Mouse (Mus musculus): ENCODE results near the gene Gimap9.
"Not testable (repeated sequence)": the region's sequence is repeated elsewhere in the genome, so short reads cannot be mapped to it uniquely, and the experiment has no call there.

Gimap9 gene

DNA sequence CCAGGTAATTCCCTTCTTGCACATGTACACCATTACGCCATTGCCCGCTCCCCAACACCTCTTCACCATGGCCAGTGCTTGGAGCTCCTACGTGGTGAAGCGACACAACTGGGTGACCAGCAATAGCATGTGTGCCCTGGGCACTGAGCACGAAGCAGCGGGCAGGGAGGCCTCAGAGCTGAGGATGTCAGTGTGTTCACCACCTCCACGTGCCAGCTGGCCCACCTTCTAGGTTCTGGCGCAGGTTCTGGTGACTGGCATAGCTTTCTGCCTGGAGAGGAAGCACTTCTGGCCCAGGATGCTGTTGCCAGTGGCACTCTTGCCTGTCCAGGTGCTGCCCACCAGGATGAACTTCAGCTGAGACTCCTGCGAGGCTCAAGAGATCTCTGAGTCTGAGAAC is 10.5 kb upstream of the Gimap9 start:
- no peak for DNase-seq

DNA sequence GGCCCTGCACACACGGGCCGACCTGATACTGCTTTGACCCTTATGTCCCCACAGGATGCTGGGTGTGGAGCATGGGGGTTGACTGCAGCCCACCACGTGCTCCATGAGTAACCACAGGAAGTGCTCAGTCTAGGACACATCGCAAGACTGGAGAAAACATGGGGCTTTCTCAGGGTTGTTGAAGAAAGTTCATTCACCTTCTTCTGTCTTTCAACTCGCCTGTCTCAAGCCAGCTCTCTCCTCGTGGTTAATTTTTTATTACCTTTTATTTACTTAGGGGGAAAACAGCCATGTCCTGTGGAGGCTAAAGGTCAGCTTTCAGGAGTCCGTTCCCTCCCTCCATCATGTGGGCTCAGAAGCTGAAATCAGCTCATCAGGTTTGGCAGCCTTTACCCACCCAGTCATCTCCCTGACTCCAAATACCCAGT is 9.8 kb upstream of the Gimap9 start:
- no peak for DNase-seq

GRCm38 (mm10) chr6:48668022-48668421 is 7.9 kb upstream of the Gimap9 start:
- DNase-seq = no peak

GRCm38 (mm10) chr6:48669446-48669969 is 6.4 kb upstream of the Gimap9 start:
- no peak for DNase-seq

- no peak for DNase-seq
Measured at GRCm38 (mm10) chr6:48674291-48675058, 1.5 kb upstream of the Gimap9 start.

DNA sequence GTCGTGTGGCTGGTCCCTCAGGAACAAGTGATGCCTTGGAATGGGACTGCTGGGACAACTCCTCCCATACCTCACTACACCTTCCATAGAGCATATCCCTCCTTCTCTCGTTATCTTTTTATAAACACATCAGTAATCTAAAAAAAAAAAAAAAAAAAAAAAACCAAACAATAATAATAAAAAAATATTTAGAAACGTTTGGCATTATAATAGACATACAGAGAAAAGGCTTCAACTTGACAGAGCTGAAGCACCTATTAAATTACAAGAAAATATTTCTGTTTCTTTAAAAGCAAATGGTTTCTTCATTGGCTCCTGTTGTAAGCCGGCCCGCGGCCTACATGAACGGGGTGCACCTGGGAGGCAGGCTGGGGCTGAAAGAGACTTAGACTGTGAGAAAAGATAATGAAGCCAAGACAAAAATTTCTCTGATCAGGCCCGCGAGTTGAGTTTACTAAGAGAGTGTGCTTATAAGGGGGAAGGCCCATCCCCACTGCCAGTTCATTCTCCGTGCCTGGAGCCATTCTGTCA is 464 bp upstream of the Gimap9 start:
- no peak for DNase-seq

GRCm38 (mm10) chr6:48676860-48677415 is 1.0 kb downstream of the Gimap9 start:
- DNase-seq = no peak

DNA sequence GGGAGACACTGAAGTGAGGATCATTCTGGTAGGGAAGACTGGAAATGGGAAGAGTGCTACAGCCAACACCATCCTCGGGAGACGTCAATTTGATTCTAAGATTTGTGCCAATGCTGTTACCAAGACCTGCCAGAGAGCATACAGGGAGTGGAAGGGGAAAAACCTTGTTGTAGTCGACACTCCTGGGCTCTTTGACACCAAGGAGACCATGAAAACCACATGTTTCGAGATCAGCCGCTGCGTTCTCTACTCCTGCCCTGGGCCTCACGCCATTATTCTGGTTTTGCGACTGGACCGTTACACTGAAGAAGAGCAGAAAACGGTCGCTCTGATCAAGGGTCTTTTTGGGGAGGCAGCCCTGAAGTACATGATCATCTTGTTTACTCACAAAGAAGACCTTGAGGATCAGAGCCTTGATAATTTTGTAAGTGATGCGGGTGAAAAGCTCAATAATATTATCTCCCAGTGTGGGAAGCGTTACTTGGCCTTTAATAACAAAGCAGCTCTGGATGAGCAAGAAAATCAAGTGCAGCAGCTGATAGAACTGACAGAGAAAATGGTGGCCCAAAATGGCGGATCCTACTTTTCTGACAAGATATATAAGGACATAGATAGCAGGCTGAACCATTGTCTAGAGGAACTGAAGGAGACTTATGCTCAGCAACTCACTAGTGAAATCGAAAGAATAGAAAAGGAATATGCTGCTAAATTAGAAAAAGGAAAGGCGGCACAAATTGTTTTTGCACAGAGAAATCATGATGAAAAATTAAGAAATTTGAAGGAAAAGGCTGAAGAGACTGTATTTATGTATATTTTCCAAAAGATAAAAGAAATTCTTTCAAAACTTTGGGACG is 1.8 kb downstream of the Gimap9 start:
- DNase-seq = no peak

DNA sequence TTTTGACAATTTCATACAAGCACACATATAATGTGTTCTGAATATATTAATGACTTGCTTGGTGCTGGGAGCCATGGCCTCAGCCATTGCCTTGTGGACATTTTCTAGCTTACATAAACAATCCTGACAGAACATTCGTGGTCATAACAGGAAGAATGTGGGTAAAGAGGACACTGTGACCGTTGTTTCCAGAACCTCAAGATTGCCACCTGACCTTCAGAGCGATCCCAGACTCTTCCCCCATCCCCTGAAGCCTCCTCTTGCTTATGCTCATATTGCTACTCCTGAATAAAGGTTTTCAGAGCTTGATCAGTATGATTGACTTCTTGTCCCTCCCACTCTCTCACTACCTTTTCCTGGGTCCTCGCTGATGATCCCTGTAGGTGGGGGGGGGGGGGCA is 2.5 kb downstream of the Gimap9 start:
- no peak for DNase-seq

DNA sequence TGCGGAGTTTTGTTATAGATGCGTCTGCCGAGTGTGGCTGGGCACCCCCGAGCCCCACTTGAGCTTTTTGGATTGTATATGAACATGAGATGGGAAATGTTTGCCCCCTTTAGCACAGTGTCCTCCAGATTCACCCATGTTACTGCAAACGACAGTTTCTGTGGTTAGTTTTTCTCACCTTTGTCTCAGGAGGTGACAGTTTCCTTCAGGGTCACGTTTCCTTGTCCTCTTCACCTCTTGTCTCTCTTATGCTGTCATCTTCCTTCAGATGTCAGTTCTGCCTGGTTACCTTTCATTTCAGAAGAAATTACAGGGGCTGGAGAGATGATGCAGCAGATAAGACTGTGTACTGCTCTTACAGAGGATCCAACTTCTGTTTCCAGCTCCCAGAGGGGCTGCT is 3.8 kb downstream of the Gimap9 start:
- DNase-seq = no peak

DNA sequence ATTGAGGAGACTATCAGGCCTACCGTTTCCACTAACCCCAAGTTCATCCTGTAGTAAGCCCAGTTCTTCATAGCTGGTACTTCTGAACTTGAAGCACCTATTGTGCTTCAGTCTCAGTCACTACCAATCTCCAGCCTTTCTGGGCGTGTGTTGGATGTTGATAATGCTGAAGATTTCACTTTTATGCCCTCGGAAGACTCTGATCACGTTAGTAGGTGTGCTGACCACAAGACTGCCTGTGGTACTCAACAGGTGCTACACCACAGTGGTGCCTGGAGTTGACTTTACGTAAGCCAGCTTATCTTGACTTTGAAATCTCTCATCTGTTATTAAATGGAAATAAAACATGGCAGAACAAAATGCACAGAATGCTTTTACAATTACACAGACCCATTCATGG is 4.5 kb downstream of the Gimap9 start:
- no peak for DNase-seq

DNA sequence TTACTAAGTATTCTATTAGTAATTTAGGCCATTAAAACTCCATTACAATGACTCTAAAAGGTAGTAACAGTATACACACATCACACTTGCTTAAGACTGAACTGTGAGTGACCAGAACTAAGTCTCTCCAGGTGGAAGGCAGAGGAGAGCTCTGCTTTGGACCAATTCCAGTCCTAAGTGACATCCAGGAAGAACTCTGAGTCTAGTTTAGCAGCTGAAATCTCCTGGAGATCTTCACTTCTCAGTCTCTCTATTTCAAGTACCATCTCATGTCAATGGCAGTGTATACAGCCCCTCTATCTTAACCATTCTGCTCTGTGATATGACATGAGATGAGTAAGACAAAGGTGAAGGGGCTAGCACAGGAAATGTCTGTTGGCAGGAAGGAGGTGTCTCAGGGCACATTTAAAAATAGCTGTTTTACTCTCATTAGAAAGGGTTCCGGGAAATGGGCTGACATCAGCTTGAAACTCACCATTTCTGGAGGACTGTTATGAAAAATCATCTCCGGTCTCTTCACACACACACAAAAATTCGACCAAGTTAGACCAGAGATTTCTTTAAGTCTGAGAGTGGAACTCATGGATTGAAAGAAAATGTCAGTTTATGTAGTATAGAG is 5.7 kb downstream of the Gimap9 start:
- DNase-seq = no peak

DNA sequence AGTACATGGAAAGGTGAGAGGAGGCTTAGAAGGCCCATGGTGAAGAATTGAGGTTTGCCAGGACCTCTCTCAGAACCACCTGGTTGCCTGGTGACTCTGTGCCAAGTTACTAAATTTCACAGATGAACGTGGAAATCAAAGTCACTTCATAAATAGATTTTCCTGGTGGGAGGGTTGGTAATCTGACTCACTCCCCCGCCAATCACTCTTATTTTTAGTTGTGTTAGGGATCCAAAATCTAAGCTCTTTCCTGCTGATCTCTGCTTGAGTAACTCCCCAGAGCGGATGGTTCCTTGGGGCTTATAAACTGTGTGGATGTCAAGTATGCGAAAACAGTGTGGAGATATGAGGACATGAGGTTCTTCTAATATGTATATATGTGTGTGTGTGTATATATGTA is 6.3 kb downstream of the Gimap9 start:
- no peak for DNase-seq

DNA sequence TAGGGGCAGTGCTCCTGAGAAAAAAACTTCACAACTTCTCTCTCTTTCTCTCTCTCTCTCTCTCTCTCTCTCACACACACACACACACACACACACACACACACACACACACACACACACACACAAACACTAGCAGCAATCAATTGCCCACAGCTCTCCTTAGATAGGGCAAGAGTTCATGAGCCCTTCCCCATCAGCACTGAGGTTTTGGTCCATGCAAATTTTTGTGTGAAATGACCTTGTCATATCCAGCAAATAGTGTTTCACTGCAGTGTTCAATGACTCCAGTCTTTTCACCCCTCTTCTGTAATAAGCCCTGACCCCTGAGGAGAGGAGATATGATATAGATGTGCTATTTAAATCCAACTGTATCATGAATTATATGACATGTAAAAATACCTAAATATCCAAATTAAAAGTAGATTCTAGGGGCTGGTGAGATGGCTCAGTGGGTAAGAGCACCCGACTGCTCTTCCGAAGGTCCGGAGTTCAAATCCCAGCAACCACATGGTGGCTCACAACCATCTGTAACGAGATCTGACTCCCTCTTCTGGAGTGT is 7.4 kb downstream of the Gimap9 start:
- not testable (repeated sequence) for DNase-seq

GRCm38 (mm10) chr6:48684319-48684718 is 8.4 kb downstream of the Gimap9 start, which contains the start of gene Gimap4:
TSS of gene Gimap4 (plus strand) at chr6:48684549.
- no peak for DNase-seq

DNA sequence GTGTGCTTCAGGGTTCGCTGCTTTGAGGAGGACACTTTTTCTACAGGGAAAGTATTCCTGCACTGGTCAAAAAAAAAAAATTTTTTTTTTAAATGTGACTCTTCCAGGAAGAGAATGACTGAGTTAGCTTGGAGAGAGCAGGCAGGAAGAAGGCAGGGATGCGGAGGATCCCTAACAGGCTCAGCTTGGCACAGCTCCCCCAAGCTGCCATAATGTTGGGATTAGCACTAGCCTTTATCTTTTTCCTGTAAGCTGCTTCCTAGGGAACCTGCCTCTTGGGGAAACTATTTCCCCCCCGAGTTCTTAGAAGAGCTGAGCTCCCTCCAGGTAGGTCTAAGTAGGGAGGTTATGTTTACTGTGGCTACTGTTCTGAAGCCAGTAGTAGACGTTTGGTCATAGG is 8.9 kb downstream of the Gimap9 start:
- no peak for DNase-seq

DNA sequence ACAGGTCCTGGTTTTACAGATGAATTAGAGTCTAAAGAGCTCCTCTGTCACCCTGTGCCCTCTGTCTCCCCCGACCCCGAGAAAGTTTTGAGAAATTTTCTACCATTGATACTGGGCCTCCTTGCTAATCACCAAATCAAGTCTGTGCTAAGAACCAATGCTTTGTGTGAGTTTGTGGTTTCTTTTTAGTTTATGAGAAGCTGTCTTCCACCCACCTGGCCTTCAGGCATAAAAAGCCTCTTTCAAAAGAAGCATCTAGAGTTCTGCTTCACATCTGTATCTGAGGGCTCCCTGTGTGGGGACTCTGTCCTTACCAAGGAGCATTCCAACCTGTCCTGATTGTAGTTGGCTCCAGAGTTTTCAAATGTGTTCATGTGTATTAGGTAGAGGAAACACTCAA is 9.3 kb downstream of the Gimap9 start:
- no peak for DNase-seq

GRCm38 (mm10) chr6:48685694-48686665 is 10.1 kb downstream of the Gimap9 start:
- no peak for DNase-seq

GRCm38 (mm10) chr6:48687077-48687476 is 11.1 kb downstream of the Gimap9 start:
- DNase-seq = no peak

DNA sequence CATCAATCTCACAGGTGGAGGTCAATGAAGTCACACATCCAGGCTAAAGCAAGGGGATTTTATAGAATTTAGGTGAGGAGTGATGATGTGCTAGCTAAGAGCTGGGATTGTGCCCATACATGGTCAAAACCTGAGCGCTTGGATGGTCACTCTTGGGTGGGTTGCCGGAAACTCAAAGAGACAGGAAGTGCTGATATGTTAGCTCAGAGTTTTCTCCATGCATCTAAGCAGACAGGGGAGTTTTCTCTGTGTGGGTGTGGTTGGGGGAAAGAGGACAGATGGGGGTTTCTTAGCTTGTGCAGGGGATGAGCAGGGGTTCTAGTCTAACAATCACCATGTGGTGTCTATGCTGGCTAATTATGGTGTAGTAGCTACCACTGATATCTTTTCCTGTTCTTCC is 13.4 kb downstream of the Gimap9 start:
- no peak for DNase-seq

DNA sequence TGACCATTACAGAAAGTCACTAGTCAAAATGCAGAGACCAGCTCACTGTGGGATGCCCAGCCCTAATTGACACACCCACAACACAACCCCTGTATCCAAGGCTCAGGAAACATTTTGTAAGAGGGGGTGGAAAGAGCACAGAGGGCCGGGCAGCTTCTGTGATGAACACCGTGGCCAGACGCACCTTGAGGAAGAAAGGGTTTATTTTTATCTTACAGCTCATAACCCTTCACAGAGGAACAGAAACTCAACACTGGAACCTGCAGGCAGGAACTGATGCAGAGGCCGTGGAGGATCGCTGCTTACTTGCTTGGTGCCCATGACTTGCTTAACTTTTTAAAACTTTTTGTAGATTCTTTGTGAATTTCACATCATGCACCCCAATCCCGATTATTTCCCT is 17.0 kb downstream of the Gimap9 start:
- no peak for DNase-seq

All from cerebellum, adult 18-20 months (tissue).